Mouse (Mus musculus) ES-E14 (cell line): ENCODE results near the gene Itfg2.

Experiments used
- ZC3H11A ChIP-seq: IDR thresholded peaks from 2 replicates; pipeline ENCODE4 v1.6.1; 2012; ENCODE audit warnings: low read depth, mild to moderate bottlenecking, inconsistent platforms, low read length, borderline replicate concordance
- ZNF384 ChIP-seq: IDR thresholded peaks from 2 replicates; pipeline ENCODE4 v1.6.1; 2012; ENCODE audit warnings: low read depth, low read length, inconsistent platforms

GRCm38 (mm10) chr6:128445761-128446535 lies 21.2 kb upstream of the Itfg2 start:
- TF ChIP-seq ZC3H11A, result no peak
- no peak for TF ChIP-seq ZNF384
